Mouse (Mus musculus): ENCODE measurements at regions not wholly inside any gene's neighbourhood (a gene's known extent, or its start where the extent isn't known, plus 50 kb on each side); places are given as distances from the start of the nearest gene placed in this dataset.

- Histone ChIP-seq H3K9me3 (replicated peaks) (no peaks in the 10 kb centered on the region), H3K27ac (ENCODE audit: poor library complexity, severe bottlenecking) (no peak overlapping the region), H3K4me2 (no peak overlapping the region), H3K4me1 (replicated peaks) (no peaks in the 10 kb centered on the region), H3K36me3 (no peaks in the 10 kb centered on the region), H3K9ac (no peak overlapping the region), H3K27me3 (replicated peaks) (no peaks in the 10 kb centered on the region), H3K4me3 (no peak overlapping the region)
- 74% methylated on average over 1 of the region's 1 CpGs for WGBS
- ATAC-seq (ENCODE audit: insufficient number of reproducible peaks, low FRiP score): no peak
Observed at GRCm38 (mm10) chr14:106373451-106373850, 267.5 kb downstream of the Trim52 start.

GRCm38 (mm10) chr14:106379645-106380044 lies 273.6 kb downstream of the Trim52 start:
- ATAC-seq (ENCODE audit: insufficient number of reproducible peaks, low FRiP score): no peak
- H3K27ac ChIP-seq (ENCODE audit: poor library complexity, severe bottlenecking): no peak overlapping the region
- no peaks in the 10 kb centered on the region for H3K4me1 ChIP-seq (replicated peaks)
- no peaks in the 10 kb centered on the region for H3K27me3 ChIP-seq (replicated peaks)
- H3K9ac ChIP-seq: no peak overlapping the region
- H3K9me3 ChIP-seq (replicated peaks): no peaks in the 10 kb centered on the region
- 80% methylated on average over 4 of the region's 4 CpGs for WGBS
- no peak overlapping the region for H3K4me2 ChIP-seq
- H3K4me3 ChIP-seq: no peak overlapping the region
- H3K36me3 ChIP-seq: no peaks in the 10 kb centered on the region

GRCm38 (mm10) chr14:106387671-106388070 lies 281.7 kb downstream of the Trim52 start:
- no peak for ATAC-seq (ENCODE audit: insufficient number of reproducible peaks, low FRiP score)
- WGBS: 34% methylated on average over 3 of the region's 3 CpGs
- Histone ChIP-seq H3K36me3 (no peaks in the 10 kb centered on the region), H3K4me3 (no peak overlapping the region), H3K4me2 (no peak overlapping the region), H3K27ac (ENCODE audit: poor library complexity, severe bottlenecking) (no peak overlapping the region), H3K27me3 (replicated peaks) (no peaks in the 10 kb centered on the region), H3K9me3 (replicated peaks) (no peaks in the 10 kb centered on the region), H3K4me1 (replicated peaks) (no peaks in the 10 kb centered on the region), H3K9ac (no peak overlapping the region)

- H3K4me2 ChIP-seq: no peak overlapping the region
- no peak overlapping the region for H3K27ac ChIP-seq (ENCODE audit: poor library complexity, severe bottlenecking)
- no peak for ATAC-seq (ENCODE audit: insufficient number of reproducible peaks, low FRiP score)
- H3K9ac ChIP-seq: no peak overlapping the region
- H3K9me3 ChIP-seq (replicated peaks): no peaks in the 10 kb centered on the region
- H3K27me3 ChIP-seq (replicated peaks): no peaks in the 10 kb centered on the region
- H3K4me1 ChIP-seq (replicated peaks): no peaks in the 10 kb centered on the region
- H3K4me3 ChIP-seq: no peak overlapping the region
- WGBS: 80% methylated on average over 9 of the region's 9 CpGs
- no peaks in the 10 kb centered on the region for H3K36me3 ChIP-seq
Observed at GRCm38 (mm10) chr14:106390546-106390945, 284.5 kb downstream of the Trim52 start.

- H3K4me1 ChIP-seq (replicated peaks): no peaks in the 10 kb centered on the region
- H3K27ac ChIP-seq (ENCODE audit: poor library complexity, severe bottlenecking): no peak overlapping the region
- H3K9ac ChIP-seq: no peak overlapping the region
- H3K4me2 ChIP-seq: no peak overlapping the region
- no peak overlapping the region for H3K4me3 ChIP-seq
- H3K27me3 ChIP-seq (replicated peaks): no peaks in the 10 kb centered on the region
- 47% methylated on average over 4 of the region's 4 CpGs for WGBS
- no peaks in the 10 kb centered on the region for H3K36me3 ChIP-seq
- no peak for ATAC-seq (ENCODE audit: insufficient number of reproducible peaks, low FRiP score)
- no peaks in the 10 kb centered on the region for H3K9me3 ChIP-seq (replicated peaks)
Observed at GRCm38 (mm10) chr14:106393978-106394377, 288.0 kb downstream of the Trim52 start.

GRCm38 (mm10) chr14:106412917-106413558 lies 307.0 kb downstream of the Trim52 start:
- Histone ChIP-seq H3K9ac (no peak overlapping the region), H3K4me3 (no peak overlapping the region), H3K4me2 (no peak overlapping the region), H3K9me3 (replicated peaks) (no peaks in the 10 kb centered on the region), H3K4me1 (replicated peaks) (no peaks in the 10 kb centered on the region), H3K27me3 (replicated peaks) (no peaks in the 10 kb centered on the region), H3K27ac (ENCODE audit: poor library complexity, severe bottlenecking) (no peak overlapping the region), H3K36me3 (no peaks in the 10 kb centered on the region)
- 76% methylated on average over 2 of the region's 2 CpGs for WGBS
- ATAC-seq (ENCODE audit: insufficient number of reproducible peaks, low FRiP score): no peak

- Histone ChIP-seq H3K4me2 (no peak overlapping the region), H3K9ac (no peak overlapping the region), H3K4me1 (replicated peaks) (no peaks in the 10 kb centered on the region), H3K36me3 (no peaks in the 10 kb centered on the region), H3K27ac (ENCODE audit: poor library complexity, severe bottlenecking) (no peak overlapping the region), H3K9me3 (replicated peaks) (no peaks in the 10 kb centered on the region), H3K4me3 (no peak overlapping the region), H3K27me3 (replicated peaks) (no peaks in the 10 kb centered on the region)
- ATAC-seq (ENCODE audit: insufficient number of reproducible peaks, low FRiP score): 0 out of 2 replicates have a peak, but pooled peaks have one; percentile 51
- 54% methylated on average over 4 of the region's 4 CpGs for WGBS
Observed at GRCm38 (mm10) chr14:106424714-106425113, 318.7 kb downstream of the Trim52 start.

GRCm38 (mm10) chr14:106428594-106428993 lies 322.6 kb downstream of the Trim52 start:
- Histone ChIP-seq H3K36me3 (no peaks in the 10 kb centered on the region), H3K9ac (no peak overlapping the region), H3K4me1 (replicated peaks) (no peaks in the 10 kb centered on the region), H3K27ac (ENCODE audit: poor library complexity, severe bottlenecking) (no peak overlapping the region), H3K4me3 (no peak overlapping the region), H3K9me3 (replicated peaks) (no peaks in the 10 kb centered on the region), H3K27me3 (replicated peaks) (no peaks in the 10 kb centered on the region), H3K4me2 (no peak overlapping the region)
- 71% methylated on average over 2 of the region's 2 CpGs for WGBS
- no peak for ATAC-seq (ENCODE audit: insufficient number of reproducible peaks, low FRiP score)

GRCm38 (mm10) chr14:106439282-106439681 lies 333.3 kb downstream of the Trim52 start:
- H3K4me3 ChIP-seq: no peak overlapping the region
- H3K27me3 ChIP-seq (replicated peaks): no peaks in the 10 kb centered on the region
- H3K9me3 ChIP-seq (replicated peaks): peaks cover 3% of the 10 kb centered on the region; the same call in 1 of the 2 replicates
- no peak overlapping the region for H3K4me2 ChIP-seq
- no peak for ATAC-seq (ENCODE audit: insufficient number of reproducible peaks, low FRiP score)
- H3K9ac ChIP-seq: no peak overlapping the region
- H3K27ac ChIP-seq (ENCODE audit: poor library complexity, severe bottlenecking): no peak overlapping the region
- H3K36me3 ChIP-seq: no peaks in the 10 kb centered on the region
- WGBS: 11% methylated on average over 5 of the region's 5 CpGs
- no peaks in the 10 kb centered on the region for H3K4me1 ChIP-seq (replicated peaks)

GRCm38 (mm10) chr14:106489074-106489473 lies 383.1 kb downstream of the Trim52 start:
- H3K27ac ChIP-seq (ENCODE audit: poor library complexity, severe bottlenecking): no peak overlapping the region
- no peak for ATAC-seq (ENCODE audit: insufficient number of reproducible peaks, low FRiP score)
- H3K4me1 ChIP-seq (replicated peaks): no peaks in the 10 kb centered on the region
- no peaks in the 10 kb centered on the region for H3K9me3 ChIP-seq (replicated peaks)
- H3K4me3 ChIP-seq: no peak overlapping the region
- no peak overlapping the region for H3K4me2 ChIP-seq
- no peaks in the 10 kb centered on the region for H3K27me3 ChIP-seq (replicated peaks)
- no peaks in the 10 kb centered on the region for H3K36me3 ChIP-seq
- no peak overlapping the region for H3K9ac ChIP-seq
- WGBS: 70% methylated on average over 7 of the region's 7 CpGs

- Histone ChIP-seq H3K4me1 (replicated peaks) (no peaks in the 10 kb centered on the region), H3K36me3 (no peaks in the 10 kb centered on the region), H3K9ac (no peak overlapping the region), H3K27ac (ENCODE audit: poor library complexity, severe bottlenecking) (no peak overlapping the region), H3K4me2 (no peak overlapping the region), H3K27me3 (replicated peaks) (no peaks in the 10 kb centered on the region), H3K4me3 (no peak overlapping the region), H3K9me3 (replicated peaks) (no peaks in the 10 kb centered on the region)
- no peak for ATAC-seq (ENCODE audit: insufficient number of reproducible peaks, low FRiP score)
- 73% methylated on average over 4 of the region's 4 CpGs for WGBS
Observed at GRCm38 (mm10) chr14:106491389-106491788, 385.4 kb downstream of the Trim52 start.

Measured in heart, embryonic 12.5 days (tissue).